Comparison of ENCODE assay signal across 9 mouse cellular contexts in the genomic region with DNA sequence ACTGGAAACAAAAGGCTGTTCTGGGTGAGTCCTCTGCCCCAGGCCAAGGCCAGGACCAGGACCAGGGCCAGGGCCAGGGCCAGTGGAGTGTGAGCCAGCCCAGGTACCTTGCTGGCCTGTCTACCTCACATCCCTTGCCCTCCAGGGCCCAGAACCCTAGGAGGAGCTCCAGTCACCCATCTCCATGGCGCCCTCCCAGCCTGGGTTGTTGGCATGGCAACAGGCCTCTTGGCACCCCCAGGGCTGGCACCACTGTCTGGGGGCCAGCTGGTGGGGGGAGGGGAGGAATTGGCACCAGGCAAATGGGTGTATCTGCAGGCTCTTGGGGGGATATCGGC. TPM values are rescaled to one million over a fixed set of nuclear protein-coding genes. Genes with fewer than 3 reads are reported as not detected.
A peak's percentile ranks its signal among the peaks of the same experiment; 100 is the strongest.
DNase-seq lines count a peak whose midpoint lies in the region; ATAC-seq and TF ChIP-seq lines count a peak whose summit lies in the region.
"Had no signal": no experiment of that assay in that cellular context is flagged by ENCODE, and none has a peak within 500 bp of the region (broad histone marks: within the 10 kb centered on the region; RNA-seq: fewer than 3 reads in every experiment).

No protein-coding gene starts in this region.

- H3K9ac ChIP-seq in embryonic facial prominence, embryonic 15.5 days = peak overlapping the region; percentile 87
- H3K9ac ChIP-seq in hindbrain, embryonic 15.5 days = peak overlapping the region; percentile 70
- H3K9ac ChIP-seq in midbrain, embryonic 11.5 days (ENCODE audit: low read length) = peak overlapping the region; percentile 87

- ATAC-seq in embryonic facial prominence, embryonic 15.5 days (ENCODE audit: insufficient number of reproducible peaks, low FRiP score, low TSS enrichment, low read depth) = no peak; the same call in 1 of the 2 replicates
- ATAC-seq in hindbrain, embryonic 15.5 days (ENCODE audit: low FRiP score, low read depth) = peak; percentile 13
- ATAC-seq in midbrain, embryonic 11.5 days (ENCODE audit: low FRiP score) = peak; percentile 31

- intact Hi-C loops in gastrocnemius, adult 2 months (cut with DNase I) = no loop called here
- intact Hi-C loops in left cerebral cortex, adult 2 months (cut with DNase I) = no loop called here

- 46% methylated on average over 2 of the region's 2 CpGs for WGBS in embryonic facial prominence, embryonic 15.5 days
- WGBS in hindbrain, embryonic 15.5 days = 32% methylated on average over 2 of the region's 2 CpGs
- 52% methylated on average over 2 of the region's 2 CpGs for WGBS in midbrain, embryonic 11.5 days

- H3K4me3 ChIP-seq in gastrocnemius, adult 2 months = peak overlapping the region; percentile 73
- peak overlapping the region; percentile 84 for H3K4me3 ChIP-seq in embryonic facial prominence, embryonic 15.5 days (replicated peaks)
- peak overlapping the region; percentile 76 for H3K4me3 ChIP-seq in hindbrain, embryonic 15.5 days
- H3K4me3 ChIP-seq in left cerebral cortex, adult 2 months = peak overlapping the region; percentile 88
- peak overlapping the region; percentile 90 for H3K4me3 ChIP-seq in midbrain, embryonic 11.5 days (ENCODE audit: low read depth, low read length)

- H3K36me3 ChIP-seq in embryonic facial prominence, embryonic 15.5 days = peaks cover 23% of the 10 kb centered on the region
- H3K36me3 ChIP-seq in hindbrain, embryonic 15.5 days = peaks cover 19% of the 10 kb centered on the region; the same call in 1 of the 2 replicates
- peaks cover 6% of the 10 kb centered on the region; the same call in 1 of the 2 replicates for H3K36me3 ChIP-seq in midbrain, embryonic 11.5 days (ENCODE audit: control insufficient read depth, insufficient read depth, low read length)

- H3K9me3 ChIP-seq in embryonic facial prominence, embryonic 15.5 days (replicated peaks) = no peaks in the 10 kb centered on the region
- H3K9me3 ChIP-seq in hindbrain, embryonic 15.5 days = no peaks in the 10 kb centered on the region
- H3K9me3 ChIP-seq in midbrain, embryonic 11.5 days (ENCODE audit: control insufficient read depth, low read length) = no peaks in the 10 kb centered on the region

- peaks cover 19% of the 10 kb centered on the region for H3K4me1 ChIP-seq in embryonic facial prominence, embryonic 15.5 days
- H3K4me1 ChIP-seq in hindbrain, embryonic 15.5 days (replicated peaks) = peaks cover 23% of the 10 kb centered on the region
- H3K4me1 ChIP-seq in midbrain, embryonic 11.5 days (ENCODE audit: control insufficient read depth, insufficient read depth, low read length) = peaks cover 12% of the 10 kb centered on the region

- peak; percentile 41 for DNase-seq in gastrocnemius, adult 2 months
- no peak for DNase-seq in gastrocnemius, postnatal 25 days
- peak; percentile 37 for DNase-seq in Muller cell, postnatal 12 days (ENCODE audit: inconsistent ontology term)
- DNase-seq in left cerebral cortex, adult 2 months (ENCODE audit: extremely low spot score in 1 of 2, low spot score in 2 of 2) = peak; percentile 63 to 69
- no peak for DNase-seq in midbrain, embryonic 11.5 days (ENCODE audit: low spot score, missing footprints)
- DNase-seq in urinary bladder, postnatal 14 days (ENCODE audit: low spot score) = no peak

- no peak for TF ChIP-seq CTCF in gastrocnemius, adult 2 months (IDR thresholded peaks at IDR 0.05)
- no peak for TF ChIP-seq CTCF in left cerebral cortex, adult 2 months (IDR thresholded peaks at IDR 0.05)

- peak overlapping the region; percentile 84 for H3K4me2 ChIP-seq in embryonic facial prominence, embryonic 15.5 days (replicated peaks)
- H3K4me2 ChIP-seq in hindbrain, embryonic 15.5 days = peak overlapping the region; percentile 93
- peak overlapping the region; percentile 79 for H3K4me2 ChIP-seq in midbrain, embryonic 11.5 days

- H3K27ac ChIP-seq in gastrocnemius, adult 2 months = peak overlapping the region; percentile 86
- no peak overlapping the region; the same call in 1 of the 2 replicates for H3K27ac ChIP-seq in embryonic facial prominence, embryonic 15.5 days (replicated peaks)
- H3K27ac ChIP-seq in hindbrain, embryonic 15.5 days (replicated peaks) = no peak overlapping the region; the same call in 1 of the 2 replicates
- peak overlapping the region; percentile 98 for H3K27ac ChIP-seq in left cerebral cortex, adult 2 months
- H3K27ac ChIP-seq in midbrain, embryonic 11.5 days (ENCODE audit: low read depth, low read length) = no peak overlapping the region

- no peaks in the 10 kb centered on the region for H3K27me3 ChIP-seq in embryonic facial prominence, embryonic 15.5 days
- H3K27me3 ChIP-seq in hindbrain, embryonic 15.5 days = no peaks in the 10 kb centered on the region
- no peaks in the 10 kb centered on the region for H3K27me3 ChIP-seq in midbrain, embryonic 11.5 days (ENCODE audit: control insufficient read depth, insufficient read depth, low read length)

RNA-seq across cellular contexts. Expression of a gene that starts 0.9 kb away (rescaled TPM):
- total RNA-seq in gastrocnemius, adult 2 months (2021) = 10 to 100 TPM in 1 of 2 experiments, 1 to 10 TPM in 1; 6.9 to 15.0 TPM
- 10 to 100 TPM; 12.8 to 15.9 TPM for total RNA-seq in gastrocnemius, postnatal 25 days (2021)
- polyA plus RNA-seq in embryonic facial prominence, embryonic 15.5 days (2015; fragmentation: Nextera tagmentation; extraction: Ambion mirVana) = 93.0 and 97.2 TPM in 2 replicates
- 166 and 188 TPM in 2 replicates for polyA plus RNA-seq in hindbrain, embryonic 15.5 days (2015; fragmentation: Nextera tagmentation; extraction: Ambion mirVana)
- total RNA-seq in left cerebral cortex, adult 2 months (2021) = 100 to 1,000 TPM; 442 to 471 TPM
- polyA plus RNA-seq in midbrain, embryonic 11.5 days (2014; fragmentation: Nextera tagmentation; extraction: Ambion mirVana) = 34.2 and 34.7 TPM in 2 replicates

RNA-seq across cellular contexts. Expression of a gene that starts 25.1 kb away (rescaled TPM):
- not detected for total RNA-seq in gastrocnemius, adult 2 months (2021)
- not detected for total RNA-seq in gastrocnemius, postnatal 25 days (2021)
- polyA plus RNA-seq in embryonic facial prominence, embryonic 15.5 days (2015; fragmentation: Nextera tagmentation; extraction: Ambion mirVana) = not detected in 2 replicates
- 0.12 TPM in 1 of 2 replicates, not detected in the other for polyA plus RNA-seq in hindbrain, embryonic 15.5 days (2015; fragmentation: Nextera tagmentation; extraction: Ambion mirVana)
- total RNA-seq in left cerebral cortex, adult 2 months (2021) = not detected
- not detected in 2 replicates for polyA plus RNA-seq in midbrain, embryonic 11.5 days (2014; fragmentation: Nextera tagmentation; extraction: Ambion mirVana)
- total RNA-seq: ES-E14 had no signal

RNA-seq across cellular contexts. Expression of a gene that starts 39.9 kb away (rescaled TPM):
- total RNA-seq in gastrocnemius, adult 2 months (2021) = not detected
- total RNA-seq in gastrocnemius, postnatal 25 days (2021) = not detected
- 0.37 and 0.39 TPM in 2 replicates for polyA plus RNA-seq in embryonic facial prominence, embryonic 15.5 days (2015; fragmentation: Nextera tagmentation; extraction: Ambion mirVana)
- polyA plus RNA-seq in hindbrain, embryonic 15.5 days (2015; fragmentation: Nextera tagmentation; extraction: Ambion mirVana) = not detected in 2 replicates
- not detected for total RNA-seq in left cerebral cortex, adult 2 months (2021)
- not detected in 2 replicates for polyA plus RNA-seq in midbrain, embryonic 11.5 days (2014; fragmentation: Nextera tagmentation; extraction: Ambion mirVana)

Comparison
In these comparisons a context has a peak if more than half of its experiments do, and no peak if none do; other contexts are left out.
1. DNase-seq: peak in gastrocnemius, adult 2 months (single experiment), Muller cell, postnatal 12 days (single experiment) and left cerebral cortex, adult 2 months (2 of 2); none in gastrocnemius, postnatal 25 days (single experiment), midbrain, embryonic 11.5 days (single experiment) and urinary bladder, postnatal 14 days (single experiment).
2. H3K27ac ChIP-seq: peak in gastrocnemius, adult 2 months (single experiment) and left cerebral cortex, adult 2 months (single experiment); none in embryonic facial prominence, embryonic 15.5 days (single experiment), hindbrain, embryonic 15.5 days (single experiment) and midbrain, embryonic 11.5 days (single experiment).
3. RNA of a gene that starts 0.9 kb away (total RNA-seq): 442 to 471 TPM in left cerebral cortex, adult 2 months; 12.8 to 15.9 TPM in gastrocnemius, postnatal 25 days and 6.9 to 15.0 TPM in gastrocnemius, adult 2 months; every median in the first group is over 10 times any median in the second.
4. Peak in every context shown above with its lines, with median percentiles within 50 percentile points of each other: H3K4me3 ChIP-seq, H3K4me2 ChIP-seq and H3K9ac ChIP-seq.